Mouse (Mus musculus): ENCODE results near the gene Pam.

The Pam gene

DNA sequence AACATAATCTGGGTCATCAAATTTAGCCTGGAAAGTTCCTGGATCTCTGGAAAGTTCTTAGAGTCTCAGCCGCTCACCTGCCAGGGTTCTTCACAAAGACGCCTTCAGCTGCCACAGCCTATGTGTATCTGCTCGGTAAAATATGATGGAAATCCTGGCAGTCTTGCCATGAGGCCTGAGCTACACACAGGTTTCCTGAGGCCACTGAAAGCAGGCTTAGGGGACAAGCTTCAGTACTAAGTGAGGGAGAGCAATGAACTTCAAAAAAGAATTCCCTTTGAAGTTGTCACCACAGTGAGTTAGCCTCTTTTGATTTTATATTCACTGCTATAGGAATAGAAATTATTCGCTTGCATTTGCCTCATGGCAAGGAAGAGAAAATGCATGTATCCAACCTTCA is 186.7 kb downstream of the Pam start:
- DNase-seq (ENCODE audit: low read depth, low spot score) = no peak
- Histone ChIP-seq H3K27me3 (ENCODE audit: control insufficient read depth, insufficient read depth, low read length, poor library complexity, severe bottlenecking) (no peaks in the 10 kb centered on the region), H3K36me3 (ENCODE audit: control insufficient read depth, insufficient read depth, low read length, poor library complexity, severe bottlenecking) (no peaks in the 10 kb centered on the region)

DNA sequence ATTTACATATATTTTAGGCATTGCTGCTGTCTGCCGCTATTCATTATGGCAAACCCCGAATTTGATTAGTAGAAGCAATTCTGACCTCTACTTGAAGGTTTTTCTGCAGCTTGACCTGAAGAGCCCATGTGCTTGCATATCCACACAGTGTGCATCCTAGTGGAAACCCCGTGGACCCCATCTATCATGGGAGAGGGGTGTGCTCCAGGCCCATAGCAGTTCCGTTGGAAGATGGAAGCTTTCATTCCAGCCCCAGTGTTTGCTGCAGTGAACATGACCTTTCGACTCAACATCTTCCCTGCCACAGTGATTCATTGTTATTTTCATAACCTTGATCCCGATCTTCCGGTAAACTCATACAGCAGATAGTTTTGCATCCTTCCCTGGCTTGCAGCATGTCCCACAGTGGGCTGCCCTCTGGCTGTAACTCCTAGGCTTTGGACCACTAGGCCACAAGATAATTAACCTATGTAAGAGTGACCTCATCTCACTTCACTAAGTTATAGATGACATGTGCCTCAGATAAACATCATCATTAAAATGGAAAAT is 191.5 kb downstream of the Pam start:
- no peak for DNase-seq (ENCODE audit: low read depth, low spot score)
- Histone ChIP-seq H3K36me3 (ENCODE audit: control insufficient read depth, insufficient read depth, low read length, poor library complexity, severe bottlenecking) (no peaks in the 10 kb centered on the region), H3K27me3 (ENCODE audit: control insufficient read depth, insufficient read depth, low read length, poor library complexity, severe bottlenecking) (no peaks in the 10 kb centered on the region)

DNA sequence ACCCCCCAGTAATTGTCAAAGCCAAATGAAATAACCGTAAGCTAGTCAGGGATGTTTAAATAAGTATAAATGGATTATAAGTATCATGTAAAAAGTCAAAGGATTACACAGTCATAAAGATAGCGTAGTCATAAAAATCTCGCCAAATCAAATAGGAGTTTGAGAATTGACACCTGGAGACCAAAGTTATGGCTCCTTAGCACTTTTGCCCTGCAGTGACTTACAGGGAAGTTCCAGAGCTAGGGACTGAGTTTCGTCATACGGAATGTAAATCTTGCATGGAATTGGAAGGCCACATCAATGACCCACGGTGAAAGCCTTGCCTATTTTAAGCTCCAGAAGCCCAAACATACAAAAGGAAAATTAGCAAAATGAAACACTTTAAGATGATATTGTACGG is 192.6 kb downstream of the Pam start:
- DNase-seq (ENCODE audit: low read depth, low spot score) = no peak
- Histone ChIP-seq H3K27me3 (ENCODE audit: control insufficient read depth, insufficient read depth, low read length, poor library complexity, severe bottlenecking) (no peaks in the 10 kb centered on the region), H3K36me3 (ENCODE audit: control insufficient read depth, insufficient read depth, low read length, poor library complexity, severe bottlenecking) (no peaks in the 10 kb centered on the region)

DNA sequence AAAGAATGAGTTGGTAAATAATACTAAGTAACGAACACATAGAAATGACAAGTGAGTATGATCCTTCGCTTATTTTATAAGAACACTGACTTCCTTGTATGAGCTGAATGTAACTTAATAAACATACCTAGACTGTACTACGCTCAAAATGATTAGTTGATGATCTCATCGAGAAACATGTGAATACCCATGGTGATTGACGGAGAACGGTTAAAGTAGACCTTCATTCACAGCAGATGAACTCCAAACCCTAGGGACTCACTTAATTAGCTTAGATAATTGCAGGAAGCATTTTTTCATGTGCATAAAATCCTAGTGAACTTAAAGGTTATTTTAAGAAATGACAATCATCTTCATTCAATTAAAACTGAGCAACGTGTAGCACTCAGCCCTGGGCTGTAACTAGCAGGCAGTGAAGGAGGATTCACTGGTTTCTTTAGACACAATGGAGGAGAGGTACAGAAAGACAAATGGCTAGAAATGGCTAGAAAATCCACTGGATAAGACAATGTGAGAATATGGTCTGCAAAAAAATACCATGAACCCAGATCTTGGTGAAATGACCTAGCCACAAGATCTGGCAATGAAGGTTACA is 194.8 kb downstream of the Pam start:
- no peak for DNase-seq (ENCODE audit: low read depth, low spot score)
- H3K36me3 ChIP-seq (ENCODE audit: control insufficient read depth, insufficient read depth, low read length, poor library complexity, severe bottlenecking) = no peaks in the 10 kb centered on the region
- no peaks in the 10 kb centered on the region for H3K27me3 ChIP-seq (ENCODE audit: control insufficient read depth, insufficient read depth, low read length, poor library complexity, severe bottlenecking)

DNA sequence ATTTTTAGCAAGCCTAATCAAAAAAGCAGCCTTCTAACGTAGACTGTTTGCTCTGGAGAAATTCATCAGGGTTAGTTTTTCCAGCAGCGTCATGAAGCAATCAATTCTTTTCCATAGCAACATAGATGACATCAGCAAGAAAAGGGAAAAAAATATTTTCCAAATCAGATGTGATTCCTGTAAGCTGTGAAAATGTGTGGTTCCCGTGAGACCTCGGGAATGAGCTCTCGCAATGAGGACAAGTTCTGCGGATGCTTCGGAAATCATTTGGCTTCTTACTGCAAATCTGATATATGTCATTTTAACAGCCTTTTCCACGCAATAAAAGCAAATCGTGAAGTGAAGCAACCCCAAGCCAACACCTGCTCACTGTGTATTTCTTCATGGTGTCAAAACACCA is 207.9 kb downstream of the Pam start:
- H3K36me3 ChIP-seq (ENCODE audit: control insufficient read depth, insufficient read depth, low read length, poor library complexity, severe bottlenecking) = no peaks in the 10 kb centered on the region
- no peak for DNase-seq (ENCODE audit: low read depth, low spot score)
- no peaks in the 10 kb centered on the region for H3K27me3 ChIP-seq (ENCODE audit: control insufficient read depth, insufficient read depth, low read length, poor library complexity, severe bottlenecking)

DNA sequence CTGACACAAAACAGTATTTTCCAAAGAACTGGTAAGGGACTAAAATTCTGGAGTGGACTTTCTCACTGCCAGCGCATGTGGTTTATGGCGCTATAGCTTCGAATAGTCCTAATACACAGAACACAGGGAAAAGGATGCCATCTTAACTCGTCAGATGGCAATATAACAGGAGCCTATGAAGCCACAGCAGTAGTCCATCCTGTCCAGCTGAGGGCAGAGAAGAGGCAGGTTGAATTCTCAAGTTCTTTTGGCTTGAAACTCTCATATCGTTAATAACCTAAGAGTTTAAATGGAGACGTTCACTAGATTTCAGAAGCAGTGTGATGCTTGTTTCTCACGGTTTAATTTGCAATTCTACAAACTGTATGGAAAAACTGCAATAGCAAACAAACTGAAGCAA is 211.9 kb downstream of the Pam start:
- no peaks in the 10 kb centered on the region for H3K27me3 ChIP-seq (ENCODE audit: control insufficient read depth, insufficient read depth, low read length, poor library complexity, severe bottlenecking)
- no peak for DNase-seq (ENCODE audit: low read depth, low spot score)
- H3K36me3 ChIP-seq (ENCODE audit: control insufficient read depth, insufficient read depth, low read length, poor library complexity, severe bottlenecking) = no peaks in the 10 kb centered on the region

DNA sequence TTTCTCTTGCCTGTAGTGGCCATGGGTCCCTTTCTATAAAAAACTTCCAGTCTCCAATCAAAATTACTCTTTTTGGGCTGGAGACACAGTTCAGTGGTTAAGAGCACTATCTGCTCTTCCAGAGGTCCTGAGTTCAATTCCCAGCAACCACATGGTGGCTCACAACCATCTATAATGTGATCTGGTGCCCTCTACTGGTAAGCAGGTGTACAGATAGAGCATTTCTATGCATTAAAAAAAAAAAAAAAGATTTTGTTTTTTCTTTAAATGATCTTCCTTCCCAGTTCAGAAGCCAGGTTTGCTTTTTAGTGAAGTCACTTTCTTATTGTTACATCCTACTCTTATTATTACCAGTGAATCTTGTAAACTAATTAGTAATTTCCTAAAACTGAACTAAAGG is 218.4 kb downstream of the Pam start:
- no peaks in the 10 kb centered on the region for H3K27me3 ChIP-seq (ENCODE audit: control insufficient read depth, insufficient read depth, low read length, poor library complexity, severe bottlenecking)
- DNase-seq (ENCODE audit: low read depth, low spot score) = no peak

DNA sequence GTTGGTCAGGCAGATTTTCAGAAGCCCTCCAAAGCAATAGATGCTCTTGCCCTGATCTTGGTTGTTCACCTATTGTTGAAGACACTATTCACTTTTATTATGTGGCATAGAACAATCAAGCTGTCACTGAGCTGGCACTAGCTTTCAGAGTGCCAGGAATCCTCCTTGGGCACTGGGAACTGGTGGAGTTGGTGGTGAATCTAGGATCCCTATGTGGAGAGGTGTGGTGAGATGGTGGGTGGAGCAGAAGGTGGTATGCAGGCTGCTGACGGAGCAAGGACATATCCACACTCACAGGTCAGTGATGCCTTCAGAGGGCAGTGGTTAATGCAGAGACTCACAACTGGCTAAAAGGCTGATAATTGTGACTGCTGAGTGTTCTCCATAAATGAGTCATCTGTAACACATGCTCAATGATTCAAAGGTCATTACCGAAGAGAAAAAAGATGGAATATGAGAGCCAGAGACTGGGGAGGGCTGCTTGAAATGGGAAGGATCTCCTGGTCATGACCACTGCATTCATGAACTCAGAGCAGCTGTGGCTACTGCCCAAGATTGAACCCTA is 221.9 kb downstream of the Pam start:
- no peak for DNase-seq (ENCODE audit: low read depth, low spot score)
- H3K27me3 ChIP-seq (ENCODE audit: control insufficient read depth, insufficient read depth, low read length, poor library complexity, severe bottlenecking) = no peaks in the 10 kb centered on the region
- H3K36me3 ChIP-seq (ENCODE audit: control insufficient read depth, insufficient read depth, low read length, poor library complexity, severe bottlenecking) = no peaks in the 10 kb centered on the region

More for the DNA sequence above, 218.4 kb downstream of the Pam start:
- no peaks in the 10 kb centered on the region for H3K36me3 ChIP-seq (ENCODE audit: control insufficient read depth, insufficient read depth, low read length, poor library complexity, severe bottlenecking)

DNA sequence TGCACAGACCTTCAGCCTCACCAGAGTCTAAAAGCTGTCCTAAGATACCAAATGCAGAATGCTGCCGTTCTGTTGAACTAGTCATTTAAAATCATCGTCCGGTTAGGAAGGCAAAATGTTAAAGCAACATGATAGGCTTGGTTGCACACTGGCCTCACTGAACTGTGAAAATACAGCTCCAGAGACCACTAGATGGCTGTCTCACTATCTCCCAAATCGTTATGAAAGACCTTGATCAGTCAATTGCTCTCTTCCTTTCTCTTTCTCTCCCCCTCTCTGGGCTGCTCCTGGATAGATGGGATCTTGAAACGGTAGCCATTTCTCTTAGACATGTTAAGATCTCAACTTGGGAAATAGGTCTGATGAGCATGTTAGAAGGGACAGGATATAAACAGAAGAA is 223.0 kb downstream of the Pam start:
- no peaks in the 10 kb centered on the region for H3K36me3 ChIP-seq (ENCODE audit: control insufficient read depth, insufficient read depth, low read length, poor library complexity, severe bottlenecking)
- no peaks in the 10 kb centered on the region for H3K27me3 ChIP-seq (ENCODE audit: control insufficient read depth, insufficient read depth, low read length, poor library complexity, severe bottlenecking)
- DNase-seq (ENCODE audit: low read depth, low spot score) = no peak

DNA sequence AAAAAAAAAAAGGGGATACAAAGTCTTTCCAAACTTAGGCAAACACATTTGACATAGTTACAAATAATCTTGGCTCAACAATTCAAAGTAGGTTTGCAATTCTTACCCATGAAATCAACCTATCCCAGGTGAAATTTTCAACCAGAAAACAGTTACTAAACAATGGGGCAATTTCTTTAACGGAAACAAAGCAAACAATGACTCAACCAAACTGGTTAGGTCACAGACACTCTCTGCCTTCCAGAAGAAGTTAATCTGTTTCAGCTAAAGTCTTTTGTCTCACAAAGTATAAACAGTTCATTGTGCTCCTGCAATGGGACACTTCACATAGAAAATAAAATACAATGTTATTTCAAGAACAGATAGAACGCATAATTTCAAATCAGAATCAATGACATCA is 223.4 kb downstream of the Pam start:
- no peaks in the 10 kb centered on the region for H3K27me3 ChIP-seq (ENCODE audit: control insufficient read depth, insufficient read depth, low read length, poor library complexity, severe bottlenecking)
- H3K36me3 ChIP-seq (ENCODE audit: control insufficient read depth, insufficient read depth, low read length, poor library complexity, severe bottlenecking) = no peaks in the 10 kb centered on the region
- no peak for DNase-seq (ENCODE audit: low read depth, low spot score)

DNA sequence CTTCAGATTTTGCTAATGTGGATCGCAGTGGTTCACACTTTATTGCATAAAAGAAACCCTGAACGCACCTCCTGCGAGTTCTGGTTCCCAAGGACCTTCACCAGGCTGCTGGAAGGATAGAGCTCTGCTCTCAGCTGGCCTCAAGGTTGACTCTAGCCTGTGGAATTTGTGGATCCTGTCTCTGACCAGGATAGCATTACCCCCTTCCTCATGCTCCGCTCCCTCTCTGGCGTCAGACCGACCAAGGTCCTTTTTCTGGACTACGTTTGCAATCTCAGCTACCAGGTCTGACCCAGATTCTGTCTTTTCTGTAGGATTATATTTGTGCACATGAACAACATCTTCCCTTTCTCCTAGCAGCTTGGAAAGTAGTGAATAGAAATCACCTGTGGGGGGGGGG is 231.3 kb downstream of the Pam start:
- Histone ChIP-seq H3K27me3 (ENCODE audit: control insufficient read depth, insufficient read depth, low read length, poor library complexity, severe bottlenecking) (no peaks in the 10 kb centered on the region), H3K36me3 (ENCODE audit: control insufficient read depth, insufficient read depth, low read length, poor library complexity, severe bottlenecking) (no peaks in the 10 kb centered on the region)
- DNase-seq (ENCODE audit: low read depth, low spot score) = no peak

DNA sequence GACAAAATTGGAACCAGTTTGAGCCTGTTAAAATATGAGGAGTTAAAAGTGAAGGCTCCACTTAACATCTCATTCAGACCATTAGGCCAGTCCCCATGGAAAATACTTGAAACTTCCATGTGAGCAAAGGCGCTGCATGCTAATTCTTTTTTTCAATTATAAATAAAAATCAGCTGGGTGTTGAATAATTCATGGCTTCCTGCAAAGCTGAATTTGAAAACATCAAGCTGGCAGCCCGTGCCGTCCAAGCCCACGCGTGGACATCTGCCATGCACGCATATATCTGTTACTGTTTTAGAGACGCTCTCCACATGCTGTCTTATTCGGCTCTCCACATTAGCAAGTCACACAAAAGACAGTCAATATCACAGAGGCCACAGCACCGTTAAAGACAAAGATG is 232.3 kb downstream of the Pam start:
- Histone ChIP-seq H3K36me3 (ENCODE audit: control insufficient read depth, insufficient read depth, low read length, poor library complexity, severe bottlenecking) (no peaks in the 10 kb centered on the region), H3K27me3 (ENCODE audit: control insufficient read depth, insufficient read depth, low read length, poor library complexity, severe bottlenecking) (no peaks in the 10 kb centered on the region)
- no peak for DNase-seq (ENCODE audit: low read depth, low spot score)

DNA sequence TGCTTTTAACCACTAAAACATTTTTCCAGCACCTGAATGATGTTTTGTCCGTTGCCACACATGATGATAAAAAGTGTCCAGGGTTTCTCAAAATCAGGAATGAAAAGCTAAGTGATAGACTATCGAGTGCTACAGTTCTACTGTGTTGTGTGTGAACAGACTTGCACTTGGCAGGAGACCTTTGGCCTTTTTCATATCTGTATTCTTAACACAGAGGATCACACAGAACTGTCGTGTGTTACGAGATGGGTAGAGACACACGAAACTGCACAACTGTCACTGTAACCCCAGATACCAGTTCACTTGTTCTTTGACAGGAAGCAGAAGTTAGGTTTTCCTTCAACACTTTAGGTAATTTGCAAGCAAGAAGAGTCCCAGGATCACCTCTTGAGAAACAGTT is 232.7 kb downstream of the Pam start:
- no peaks in the 10 kb centered on the region for H3K27me3 ChIP-seq (ENCODE audit: control insufficient read depth, insufficient read depth, low read length, poor library complexity, severe bottlenecking)
- H3K36me3 ChIP-seq (ENCODE audit: control insufficient read depth, insufficient read depth, low read length, poor library complexity, severe bottlenecking) = no peaks in the 10 kb centered on the region
- DNase-seq (ENCODE audit: low read depth, low spot score) = no peak

DNA sequence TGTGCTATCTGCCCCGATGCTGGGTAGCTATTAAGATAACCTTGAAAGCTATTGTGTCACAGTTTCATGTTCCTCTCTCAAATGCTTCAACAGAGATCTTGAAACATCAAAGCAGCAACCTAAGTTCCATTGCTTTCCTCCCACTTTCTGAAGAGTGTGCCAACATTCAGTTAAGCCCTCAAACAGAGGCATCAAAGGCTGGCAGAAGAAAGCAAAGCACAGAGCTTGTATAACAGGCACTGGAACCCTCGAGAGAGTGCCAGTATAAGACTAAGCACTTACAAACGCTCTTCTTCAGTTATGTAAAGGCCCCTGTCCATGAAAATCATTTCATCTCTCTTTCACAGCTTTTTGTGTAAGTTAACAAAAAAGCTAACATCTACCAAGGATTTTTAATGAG is 241.2 kb downstream of the Pam start:
- H3K36me3 ChIP-seq (ENCODE audit: control insufficient read depth, insufficient read depth, low read length, poor library complexity, severe bottlenecking) = no peaks in the 10 kb centered on the region
- no peaks in the 10 kb centered on the region for H3K27me3 ChIP-seq (ENCODE audit: control insufficient read depth, insufficient read depth, low read length, poor library complexity, severe bottlenecking)

DNA sequence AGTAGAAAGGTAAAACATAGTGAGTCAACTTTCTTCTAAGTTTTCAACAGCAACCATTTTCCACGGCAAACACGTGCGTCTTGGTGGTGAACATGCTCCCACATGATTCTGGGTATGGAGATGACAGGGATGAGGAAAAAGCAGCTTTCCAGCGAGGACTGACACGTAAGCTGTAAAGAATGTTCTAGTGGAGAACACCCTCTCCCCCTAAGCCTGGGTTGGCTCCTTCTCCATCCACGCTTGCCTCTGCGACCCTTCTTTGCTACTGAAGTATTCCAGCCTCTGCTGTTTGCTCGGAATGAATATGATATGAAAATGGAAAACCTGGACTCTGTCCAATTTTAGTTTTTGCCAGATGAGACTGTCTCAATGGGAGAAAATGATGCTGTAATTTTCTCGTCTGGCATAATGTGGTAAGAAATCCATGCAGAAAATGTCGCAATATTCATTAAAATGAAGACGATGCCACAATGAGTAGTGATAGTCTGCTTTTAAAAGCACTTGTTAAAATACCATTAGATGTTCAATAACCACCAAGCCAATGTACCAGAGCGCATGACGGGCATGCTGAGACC is 243.8 kb downstream of the Pam start:
- Histone ChIP-seq H3K27me3 (ENCODE audit: control insufficient read depth, insufficient read depth, low read length, poor library complexity, severe bottlenecking) (no peaks in the 10 kb centered on the region), H3K36me3 (ENCODE audit: control insufficient read depth, insufficient read depth, low read length, poor library complexity, severe bottlenecking) (no peaks in the 10 kb centered on the region)
- no peak for DNase-seq (ENCODE audit: low read depth, low spot score)

More for the DNA sequence above, 241.2 kb downstream of the Pam start:
- no peak for DNase-seq (ENCODE audit: low read depth, low spot score)
